Mouse (Mus musculus) spleen, adult 2 months (tissue): ENCODE measurements around the gene Pla1a. TPM values are rescaled to one million over a fixed set of nuclear protein-coding genes. Genes with fewer than 3 reads are reported as not detected.

Source experiments
- DNase-seq, 2 experiments: peaks; one replicate each; pipeline versions ENCODE4 v3.0.0 to v3.0.0-alpha.2; 2012 to 2021; ENCODE audit warnings: low spot score in 2 of 2, low read depth in 1 of 2
- H3K27ac ChIP-seq: fragments of 200-500 bp; 2 replicates; pipeline ENCODE4 v1.5.1; 2012; ENCODE audit warnings: low read length, inconsistent platforms; ENCODE audit not compliant: insufficient read depth
- H3K27me3 ChIP-seq: fragments of 200-500 bp; 2 replicates; pipeline ENCODE4 v1.6.1; 2012; ENCODE audit warnings: mild to moderate bottlenecking, moderate library complexity, low read length, inconsistent platforms; ENCODE audit not compliant: control insufficient read depth, insufficient read depth
- H3K36me3 ChIP-seq: fragments of 200-500 bp; 2 replicates; pipeline ENCODE4 v1.6.1; 2012; ENCODE audit warnings: mild to moderate bottlenecking, low read length, inconsistent platforms; ENCODE audit not compliant: control insufficient read depth, insufficient read depth
- H3K4me1 ChIP-seq: fragments of 200-500 bp; 2 replicates; pipeline ENCODE4 v1.6.1; 2011; ENCODE audit warnings: inconsistent platforms; ENCODE audit not compliant: control insufficient read depth, insufficient read depth, insufficient read length
- H3K4me3 ChIP-seq: fragments of 200-500 bp; 2 replicates; pipeline ENCODE4 v1.5.1; 2011; ENCODE audit warnings: mild to moderate bottlenecking, inconsistent platforms; ENCODE audit not compliant: insufficient read depth, insufficient read length; ENCODE audit errors: extremely low read depth
- CTCF ChIP-seq: fragments of 200-500 bp; IDR thresholded peaks from 2 replicates; pipeline ENCODE4 v1.5.1; 2011; ENCODE audit warnings: mild to moderate bottlenecking, inconsistent platforms; ENCODE audit not compliant: insufficient read depth, insufficient read length, insufficient replicate concordance; ENCODE audit errors: extremely low read depth
- POLR2A ChIP-seq: fragments of 200-500 bp; IDR thresholded peaks from 2 replicates; pipeline ENCODE4 v1.6.1; 2011; ENCODE audit warnings: low read depth, low read length, inconsistent platforms
- WGBS: fragments of 180-500 bp; shearing (Covaris S2); methylation state at CpG from one replicate; pipeline ENCODE4 v1.1.7; 2018; 5-methylcytosine and 5-hydroxymethylcytosine counted together
- polyA plus RNA-seq: library from polyadenylated mRNA; depleted of rRNA; stranded (reverse); fragments of >200 nt; gene quantifications from 2 replicates; pipeline ENCODE4 v1.2.3, GENCODE M21; 2012

Gene Pla1a
- polyA plus RNA-seq, 1 experiment: 0.88 TPM

DNA sequence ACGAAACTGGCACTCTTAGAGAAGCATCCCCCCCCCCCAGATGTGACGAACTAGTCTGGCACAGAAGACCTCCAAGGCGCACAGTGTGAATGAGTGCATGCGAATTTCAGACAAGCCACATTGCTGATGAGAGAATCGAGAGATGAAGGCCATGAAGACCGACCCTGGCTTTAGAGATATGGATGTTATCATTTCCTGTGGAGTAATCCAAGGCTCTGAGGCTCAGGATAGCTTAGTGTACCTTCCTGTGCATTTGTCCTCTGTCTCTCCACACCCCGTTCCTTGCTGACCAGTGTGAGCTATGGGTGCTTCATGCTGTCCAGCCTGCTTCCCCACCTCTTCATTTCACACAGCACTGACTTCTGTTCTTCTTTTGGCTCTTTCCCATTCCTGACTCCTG, 57.8 kb downstream of the Pla1a start:
- Histone ChIP-seq H3K4me1 (peaks cover 7% of the 10 kb centered on the region; the same call in 1 of the 2 replicates), H3K4me3 (no peak overlapping the region), H3K27ac (no peak overlapping the region), H3K36me3 (no peaks in the 10 kb centered on the region), H3K27me3 (no peaks in the 10 kb centered on the region)
- DNase-seq: no peak
- 85% methylated on average over 7 of the region's 7 CpGs for WGBS
- TF ChIP-seq CTCF (no peak), POLR2A (no peak)

- no peak overlapping the region for H3K27ac ChIP-seq
- DNase-seq: no peak
- H3K27me3 ChIP-seq: no peaks in the 10 kb centered on the region
- H3K4me1 ChIP-seq: peaks cover 5% of the 10 kb centered on the region; the same call in 1 of the 2 replicates
- H3K4me3 ChIP-seq: no peak overlapping the region
- WGBS: 75% methylated on average over 10 of the region's 10 CpGs
- H3K36me3 ChIP-seq: no peaks in the 10 kb centered on the region
- TF ChIP-seq CTCF (no peak), POLR2A (no peak)
These were observed 58.4 kb downstream of the Pla1a start for GRCm38 (mm10) chr16:38374379-38375140.

DNA sequence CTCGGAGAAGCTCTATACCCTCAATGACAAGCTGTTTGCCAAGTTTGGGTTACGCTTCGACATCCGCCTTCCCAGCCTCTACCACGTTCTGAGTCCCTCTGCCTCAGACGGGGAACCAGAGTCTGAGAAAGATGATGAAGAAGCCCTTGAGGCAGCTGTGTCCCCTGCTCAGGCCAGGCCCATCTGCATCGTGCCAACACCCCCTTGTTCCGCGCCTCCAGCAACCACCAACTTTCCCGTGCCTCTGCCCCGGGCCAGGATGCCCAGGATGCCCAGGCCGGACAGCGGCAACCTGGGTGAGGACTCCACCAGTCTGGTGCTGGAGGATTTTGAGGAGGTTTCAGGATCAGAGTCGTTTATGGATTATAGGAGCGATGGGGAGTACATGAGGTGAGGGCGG, 59.0 kb downstream of the Pla1a start:
- TF ChIP-seq POLR2A (no peak), CTCF (no peak)
- H3K4me3 ChIP-seq: no peak overlapping the region
- H3K27me3 ChIP-seq: no peaks in the 10 kb centered on the region
- no peak for DNase-seq
- no peaks in the 10 kb centered on the region for H3K36me3 ChIP-seq
- H3K4me1 ChIP-seq: peaks cover 3% of the 10 kb centered on the region; the same call in 1 of the 2 replicates
- WGBS: 88% methylated on average over 16 of the region's 16 CpGs
- H3K27ac ChIP-seq: no peak overlapping the region

- WGBS: 86% methylated on average over 10 of the region's 10 CpGs
- H3K27ac ChIP-seq: no peak overlapping the region
- H3K4me3 ChIP-seq: no peak overlapping the region
- no peaks in the 10 kb centered on the region for H3K36me3 ChIP-seq
- no peak for DNase-seq
- H3K4me1 ChIP-seq: peaks cover 3% of the 10 kb centered on the region; the same call in 1 of the 2 replicates
- H3K27me3 ChIP-seq: no peaks in the 10 kb centered on the region
- TF ChIP-seq CTCF: no peak
- no peak for TF ChIP-seq POLR2A
These were observed 59.5 kb downstream of the Pla1a start for GRCm38 (mm10) chr16:38373439-38373838.

DNA sequence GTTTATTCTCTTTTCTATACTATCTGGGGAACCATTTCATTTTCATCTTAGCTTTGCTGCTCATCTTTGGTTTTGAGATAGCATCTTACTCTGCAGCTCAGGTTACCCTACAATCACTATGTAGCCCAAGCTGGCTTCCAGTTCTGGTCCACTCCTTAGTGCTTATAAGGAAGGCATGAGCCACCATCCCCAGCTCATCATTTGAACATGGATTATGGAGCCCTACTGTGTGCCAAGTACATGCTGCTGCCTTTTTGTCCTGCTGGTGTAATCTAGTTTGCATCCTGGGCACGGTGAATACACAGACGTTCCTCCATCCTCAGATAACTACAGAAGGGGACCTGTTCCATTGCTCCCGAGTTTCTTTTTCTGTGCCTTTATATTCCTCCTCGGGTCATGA, 60.1 kb downstream of the Pla1a start:
- no peak for TF ChIP-seq POLR2A
- no peak for TF ChIP-seq CTCF
- Histone ChIP-seq H3K36me3 (no peaks in the 10 kb centered on the region), H3K27me3 (no peaks in the 10 kb centered on the region), H3K4me3 (no peak overlapping the region), H3K4me1 (peaks cover 3% of the 10 kb centered on the region; the same call in 1 of the 2 replicates), H3K27ac (no peak overlapping the region)
- no peak for DNase-seq
- WGBS: 93% methylated on average over 4 of the region's 4 CpGs

DNA sequence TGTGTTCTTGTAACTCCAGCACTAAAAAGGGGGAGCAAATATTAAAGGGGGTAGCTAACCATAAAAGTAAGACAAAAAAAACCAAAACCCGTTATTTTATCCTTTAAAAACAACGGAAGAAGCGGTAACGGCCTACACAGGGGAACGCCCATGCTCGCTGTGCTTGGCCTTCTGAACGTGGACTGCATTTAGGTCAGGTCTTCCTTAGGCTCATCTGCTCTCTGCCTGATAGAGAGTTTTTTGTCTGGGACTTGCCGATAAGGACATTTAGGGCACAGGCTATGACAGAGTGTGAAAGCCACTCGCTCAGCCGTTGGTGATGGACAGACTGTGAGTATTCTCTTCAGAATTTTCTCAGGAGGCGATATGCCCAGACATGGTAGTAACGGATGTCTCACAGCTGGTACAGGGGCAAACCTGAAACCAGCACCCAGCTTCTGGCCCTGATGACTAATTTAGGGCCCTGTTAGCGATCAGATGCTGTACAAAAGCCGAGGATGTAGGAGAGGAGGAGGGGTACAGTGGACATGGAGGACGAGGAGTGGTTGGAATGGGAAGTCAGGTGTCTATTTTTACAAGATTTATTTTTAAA, 61.1 kb downstream of the Pla1a start:
- Histone ChIP-seq H3K4me1 (peaks cover 3% of the 10 kb centered on the region; the same call in 1 of the 2 replicates), H3K36me3 (no peaks in the 10 kb centered on the region), H3K27me3 (no peaks in the 10 kb centered on the region), H3K27ac (no peak overlapping the region), H3K4me3 (no peak overlapping the region)
- DNase-seq: no peak
- 81% methylated on average over 15 of the region's 15 CpGs for WGBS
- TF ChIP-seq POLR2A (no peak), CTCF (no peak)
